Mouse (Mus musculus) megakaryocyte, embryonic 14.5 days (primary cell): ENCODE measurements at regions not wholly inside any gene's neighbourhood (a gene's known extent, or its start where the extent isn't known, plus 50 kb on each side); places are given as distances from the start of the nearest gene placed in this dataset.

Source experiments
- H3K27me3 ChIP-seq: replicated peaks from 2 replicates; pipeline ENCODE3; 2012; ENCODE audit warnings: inconsistent platforms
- H3K36me3 ChIP-seq: replicated peaks from 2 replicates; pipeline ENCODE3; 2012; ENCODE audit warnings: low read length, inconsistent platforms, mixed read lengths
- H3K4me1 ChIP-seq: 2 replicates; pipeline ENCODE4 v1.6.1; 2012; ENCODE audit warnings: inconsistent platforms
- H3K4me3 ChIP-seq: replicated peaks from 2 replicates; pipeline ENCODE3; 2012; ENCODE audit warnings: moderate library complexity, mild to moderate bottlenecking, inconsistent platforms
- H3K9me3 ChIP-seq: 2 replicates; pipeline ENCODE4 v1.6.1; 2012; ENCODE audit warnings: inconsistent platforms
- FLI1 ChIP-seq: IDR thresholded peaks from 2 replicates; pipeline ENCODE4 v1.6.1; 2012; ENCODE audit warnings: low read length, inconsistent platforms, mixed read lengths
- GATA1 ChIP-seq: IDR thresholded peaks from 3 replicates; pipeline ENCODE4 v1.6.1; 2012; ENCODE audit warnings: mixed read lengths, low read length, inconsistent platforms, borderline replicate concordance

DNA sequence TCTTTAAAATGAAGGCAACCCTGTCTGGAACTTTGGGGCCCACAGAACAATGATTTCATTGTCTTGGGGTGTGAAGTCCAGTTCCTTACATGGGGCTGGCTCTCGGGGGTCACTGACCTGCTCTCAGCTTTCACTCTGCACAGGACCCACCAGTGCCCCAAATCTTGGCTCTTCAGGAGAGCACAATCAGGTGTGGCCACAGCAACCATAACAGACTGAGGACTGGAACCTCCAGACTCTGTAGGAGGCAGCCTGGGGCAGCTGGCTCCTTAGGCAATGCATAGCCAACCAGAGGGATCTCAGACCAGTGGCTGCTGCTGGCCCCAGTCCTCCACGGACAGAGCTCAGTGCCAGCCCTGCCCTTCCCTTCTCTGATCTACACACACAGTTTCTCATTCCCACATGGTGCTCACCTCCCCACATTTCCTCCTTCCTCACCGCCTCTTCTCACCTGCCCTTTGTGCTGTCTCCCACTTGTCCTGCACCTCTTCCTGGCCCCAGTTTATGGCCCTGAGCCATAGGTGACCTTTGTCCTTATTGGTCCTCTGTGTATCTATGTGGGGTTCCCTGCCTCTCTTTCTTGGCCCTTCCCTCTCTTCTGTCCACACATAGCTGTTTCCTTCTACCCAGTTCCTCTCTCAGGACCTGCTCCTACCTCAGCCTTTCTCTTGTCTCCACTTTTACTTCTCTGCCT lies 151.9 kb upstream of the Zmiz1 start:
- TF ChIP-seq GATA1 (no peak), FLI1 (no peak)
- H3K4me3 ChIP-seq: no peak overlapping the region
- H3K36me3 ChIP-seq: no peaks in the 10 kb centered on the region
- H3K4me1 ChIP-seq: peaks cover 12% of the 10 kb centered on the region
- peaks cover 71% of the 10 kb centered on the region for H3K27me3 ChIP-seq
- H3K9me3 ChIP-seq: no peaks in the 10 kb centered on the region

DNA sequence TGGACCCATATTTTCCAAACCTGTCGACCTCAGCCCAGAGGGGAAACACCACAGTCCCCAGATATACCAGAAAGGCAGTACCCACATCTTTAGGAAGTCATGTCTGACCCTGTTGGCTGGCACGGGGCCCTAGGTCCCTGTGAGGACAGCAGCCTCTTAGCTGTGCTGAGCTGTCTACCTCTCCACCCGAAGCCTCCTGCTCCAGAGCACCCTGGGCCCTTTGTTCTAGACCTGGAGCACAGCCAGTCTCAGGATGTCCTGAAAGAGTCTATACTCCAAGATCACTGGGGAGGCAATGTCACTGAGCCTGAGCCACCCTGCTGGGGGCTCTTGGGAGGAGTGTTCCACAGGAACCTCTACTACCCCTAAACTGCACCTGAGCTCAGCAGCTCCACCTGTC lies 150.9 kb upstream of the Zmiz1 start:
- H3K36me3 ChIP-seq: no peaks in the 10 kb centered on the region
- peaks cover 12% of the 10 kb centered on the region for H3K4me1 ChIP-seq
- no peaks in the 10 kb centered on the region for H3K9me3 ChIP-seq
- no peak overlapping the region for H3K4me3 ChIP-seq
- H3K27me3 ChIP-seq: peaks cover 79% of the 10 kb centered on the region
- TF ChIP-seq FLI1: no peak
- no peak for TF ChIP-seq GATA1

DNA sequence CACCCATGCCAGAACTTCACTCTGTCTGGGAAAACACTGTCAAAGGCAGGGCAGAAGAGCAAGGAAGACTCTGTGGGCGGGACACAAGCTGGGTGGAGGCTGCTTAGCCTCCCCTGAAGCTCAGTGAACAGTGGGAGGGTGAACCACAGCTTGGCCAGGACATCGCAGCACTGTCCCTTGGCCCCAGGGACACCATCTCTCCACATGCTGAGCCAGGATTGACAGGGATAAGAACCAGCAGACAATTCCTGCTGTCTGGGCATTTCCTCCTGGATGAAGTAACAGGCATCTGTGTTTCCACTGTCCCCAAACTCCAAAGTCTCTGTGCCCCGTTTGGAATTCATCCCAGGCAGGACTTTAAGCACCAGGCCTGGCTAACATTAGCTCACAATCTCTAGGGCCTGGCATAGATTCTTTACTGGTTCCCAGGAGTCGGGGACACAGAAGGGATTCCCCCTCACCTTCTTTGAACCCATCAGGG lies 148.3 kb upstream of the Zmiz1 start:
- H3K4me3 ChIP-seq: no peak overlapping the region
- H3K36me3 ChIP-seq: no peaks in the 10 kb centered on the region
- H3K9me3 ChIP-seq: no peaks in the 10 kb centered on the region
- TF ChIP-seq FLI1 (no peak), GATA1 (no peak)
- peaks cover 83% of the 10 kb centered on the region for H3K27me3 ChIP-seq
- peaks cover 8% of the 10 kb centered on the region for H3K4me1 ChIP-seq

DNA sequence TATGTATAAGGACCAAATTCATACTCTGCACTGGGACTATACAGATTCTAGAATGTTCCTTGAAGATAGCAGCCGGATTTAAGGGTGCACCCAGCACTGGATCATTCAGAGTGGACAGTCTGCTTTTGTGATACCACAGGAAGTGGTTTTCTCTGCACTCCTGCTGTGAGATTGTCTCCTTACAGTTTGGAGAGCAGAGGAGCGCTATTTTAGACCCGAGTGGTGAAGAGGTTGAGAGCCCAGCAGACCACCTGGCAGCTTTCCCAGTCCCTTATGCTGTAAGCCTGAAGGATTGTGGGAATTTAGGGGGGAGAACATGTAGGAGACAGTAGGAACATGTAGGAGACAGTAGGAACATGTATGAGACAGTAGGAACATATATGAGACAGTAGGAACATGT lies 147.5 kb upstream of the Zmiz1 start:
- Histone ChIP-seq H3K4me3 (no peak overlapping the region), H3K4me1 (peaks cover 8% of the 10 kb centered on the region), H3K36me3 (no peaks in the 10 kb centered on the region), H3K9me3 (no peaks in the 10 kb centered on the region), H3K27me3 (peaks cover 79% of the 10 kb centered on the region)
- TF ChIP-seq FLI1: no peak
- TF ChIP-seq GATA1: no peak

DNA sequence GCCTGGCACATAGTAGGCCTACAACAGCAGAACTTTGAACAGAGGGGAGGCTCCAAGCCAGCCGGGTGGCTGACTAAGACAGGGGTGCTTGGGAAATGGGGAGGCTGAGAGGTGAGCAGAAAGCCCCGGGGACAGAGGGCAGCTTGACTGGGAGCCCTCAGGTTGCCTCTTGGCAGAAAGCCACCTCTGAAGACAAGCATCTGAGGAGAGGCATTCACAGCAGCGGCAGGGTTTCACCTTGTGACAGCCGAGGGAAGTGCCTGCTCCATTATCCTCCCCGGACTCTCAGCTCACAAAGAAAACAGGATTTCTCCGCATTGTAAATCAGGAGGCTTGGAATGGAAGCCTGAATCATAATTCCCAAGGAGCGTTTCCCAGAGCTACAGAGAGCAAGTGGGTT lies 146.8 kb upstream of the Zmiz1 start:
- peaks cover 79% of the 10 kb centered on the region for H3K27me3 ChIP-seq
- H3K4me3 ChIP-seq: no peak overlapping the region
- no peaks in the 10 kb centered on the region for H3K9me3 ChIP-seq

DNA sequence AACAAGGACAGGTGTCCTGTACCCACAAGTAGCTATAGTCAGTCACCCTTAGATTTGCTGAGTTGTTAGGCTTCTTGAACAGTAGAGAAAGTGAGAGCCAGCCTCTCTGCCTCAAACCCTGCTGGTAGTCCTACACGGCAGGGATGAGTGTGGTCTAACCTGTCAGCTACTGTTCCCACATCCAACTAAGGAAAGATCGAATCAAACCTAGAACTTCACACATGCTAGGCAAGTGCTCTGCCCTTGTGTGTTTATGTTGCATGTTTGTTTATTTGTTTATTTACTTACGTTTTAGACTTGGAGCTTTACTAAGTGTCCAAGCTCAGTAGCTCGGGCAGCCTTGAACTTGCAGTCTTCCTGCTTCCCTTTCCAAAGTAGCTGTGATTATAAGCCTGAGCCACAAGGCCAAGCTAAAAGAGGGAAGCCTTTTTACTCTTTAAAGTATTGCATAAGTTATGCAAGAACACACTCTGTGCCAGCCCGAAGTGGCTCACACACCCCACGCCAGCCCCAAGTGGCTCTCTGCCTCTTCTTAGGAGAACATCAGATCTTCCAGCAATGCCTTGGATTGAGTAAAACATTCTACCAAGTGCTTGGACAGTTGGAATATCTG lies 146.1 kb upstream of the Zmiz1 start:
- Histone ChIP-seq H3K4me3 (no peak overlapping the region), H3K36me3 (no peaks in the 10 kb centered on the region), H3K4me1 (peaks cover 8% of the 10 kb centered on the region), H3K9me3 (no peaks in the 10 kb centered on the region), H3K27me3 (peaks cover 78% of the 10 kb centered on the region)
- TF ChIP-seq GATA1: no peak
- TF ChIP-seq FLI1: no peak

More for the DNA sequence above, 146.8 kb upstream of the Zmiz1 start:
- peaks cover 8% of the 10 kb centered on the region for H3K4me1 ChIP-seq
- no peak for TF ChIP-seq GATA1
- TF ChIP-seq FLI1: no peak
- H3K36me3 ChIP-seq: no peaks in the 10 kb centered on the region

DNA sequence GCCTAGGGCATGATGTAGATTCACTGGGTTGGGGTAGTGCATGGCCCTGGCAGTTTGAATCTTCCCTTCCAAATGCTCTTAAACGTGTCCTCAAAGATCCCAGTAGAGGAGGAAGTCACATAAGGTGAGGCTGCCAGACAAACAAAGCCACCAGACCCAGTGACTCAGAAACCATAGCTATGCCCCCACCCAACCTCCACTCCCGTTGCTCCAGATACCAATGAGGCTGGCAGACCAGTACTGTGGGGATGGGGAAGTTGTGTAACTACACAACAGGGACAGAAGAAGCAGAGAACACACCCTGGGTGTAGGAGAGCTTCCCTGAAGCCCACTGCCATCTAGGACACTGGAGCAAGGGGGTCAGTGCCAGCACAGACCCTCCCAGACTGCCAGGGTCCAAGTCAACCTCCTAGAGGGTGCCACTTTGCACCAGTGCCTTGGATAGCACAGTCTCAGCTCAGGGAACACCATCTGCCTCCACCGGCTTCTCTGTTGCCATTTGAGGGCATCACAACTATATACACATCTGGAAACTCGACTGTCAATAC lies 145.2 kb upstream of the Zmiz1 start:
- Histone ChIP-seq H3K27me3 (peaks cover 78% of the 10 kb centered on the region), H3K4me1 (peaks cover 8% of the 10 kb centered on the region), H3K9me3 (no peaks in the 10 kb centered on the region), H3K36me3 (no peaks in the 10 kb centered on the region), H3K4me3 (no peak overlapping the region)
- TF ChIP-seq FLI1 (no peak), GATA1 (no peak)

DNA sequence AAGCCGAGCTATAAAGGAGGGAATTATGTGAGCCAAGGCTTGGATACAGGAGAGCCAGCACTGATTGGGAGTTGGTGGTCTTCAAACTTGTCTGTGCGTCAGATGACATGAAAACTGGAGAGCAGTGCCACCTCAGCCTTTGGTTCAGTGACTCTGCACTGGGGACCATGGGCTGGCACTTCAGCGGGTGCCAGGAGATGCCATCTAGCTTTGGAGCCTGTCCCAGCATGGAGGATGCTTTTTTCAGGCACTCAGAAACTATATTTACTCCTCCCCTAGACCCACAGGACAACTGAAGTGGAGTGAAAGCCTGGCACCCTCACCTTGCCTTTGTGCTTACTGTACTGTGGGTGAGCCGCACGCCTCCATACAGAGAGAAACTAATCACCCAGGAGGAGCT lies 142.5 kb upstream of the Zmiz1 start:
- Histone ChIP-seq H3K4me3 (no peak overlapping the region), H3K9me3 (no peaks in the 10 kb centered on the region), H3K4me1 (peaks cover 4% of the 10 kb centered on the region), H3K27me3 (peaks cover 78% of the 10 kb centered on the region), H3K36me3 (no peaks in the 10 kb centered on the region)
- TF ChIP-seq GATA1 (no peak), FLI1 (no peak)

DNA sequence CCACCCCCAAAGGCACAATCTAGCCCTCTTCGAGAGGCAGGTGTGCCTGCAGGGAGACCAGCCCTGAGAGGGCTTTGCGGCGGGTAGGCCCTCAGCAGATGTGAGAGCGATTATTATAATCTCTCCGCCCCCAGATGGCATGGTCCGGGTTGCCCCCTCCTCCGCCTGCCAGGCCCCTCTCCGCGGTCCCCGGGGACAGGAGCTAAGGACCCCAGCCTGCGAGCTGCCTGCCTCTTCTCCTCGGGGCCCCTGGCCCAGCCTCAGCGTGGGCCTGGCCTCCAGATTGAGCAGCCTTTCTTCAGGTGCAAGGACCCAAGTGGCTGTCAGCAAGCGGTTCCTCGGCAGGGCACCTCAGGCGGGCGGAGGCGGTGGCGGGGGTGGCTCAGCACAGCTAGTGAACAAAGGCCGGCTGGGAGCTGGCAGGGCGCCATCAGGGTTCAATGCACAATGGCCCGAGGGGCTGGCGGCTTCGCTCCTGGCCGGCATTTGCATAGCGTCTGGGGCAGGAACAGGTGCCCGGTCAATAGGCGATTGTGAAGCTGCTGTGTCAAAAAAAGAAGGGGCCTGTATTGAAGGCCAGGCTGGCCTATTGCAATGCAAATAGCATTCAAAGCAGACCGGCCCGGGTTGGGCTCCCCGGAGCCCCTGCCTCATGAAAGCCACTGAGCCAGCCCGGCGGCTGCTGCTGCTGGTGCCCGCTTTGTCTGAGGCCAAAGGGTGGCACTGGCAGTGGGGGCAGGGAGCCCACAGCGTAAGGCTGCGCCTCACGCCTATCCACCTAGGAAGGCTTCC lies 141.1 kb upstream of the Zmiz1 start:
- H3K4me3 ChIP-seq: no peak overlapping the region

DNA sequence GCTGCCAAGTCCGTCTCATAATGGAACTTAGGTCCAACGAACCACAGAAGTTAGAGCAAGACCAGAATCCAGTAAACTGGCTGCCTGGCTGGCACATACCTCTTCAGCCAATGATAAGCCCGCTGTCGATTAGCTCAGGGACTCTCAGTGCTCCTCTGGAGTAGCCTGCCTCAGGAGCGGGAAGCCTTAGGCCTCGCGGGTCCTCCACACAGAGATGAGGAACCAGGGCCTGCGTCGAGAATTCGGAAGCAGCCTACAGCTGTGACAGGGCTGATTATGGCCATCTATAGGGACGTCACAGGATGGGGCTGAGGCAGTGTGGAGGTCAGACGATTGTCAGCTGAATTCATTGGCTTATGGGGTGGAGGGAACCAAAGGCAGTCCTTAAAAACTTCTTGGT lies 140.1 kb upstream of the Zmiz1 start:
- TF ChIP-seq FLI1 (no peak), GATA1 (no peak)
- peaks cover 63% of the 10 kb centered on the region for H3K27me3 ChIP-seq
- peaks cover 3% of the 10 kb centered on the region; the same call in 1 of the 2 replicates for H3K4me1 ChIP-seq
- no peaks in the 10 kb centered on the region for H3K9me3 ChIP-seq
- H3K4me3 ChIP-seq: no peak overlapping the region
- H3K36me3 ChIP-seq: no peaks in the 10 kb centered on the region

More for the DNA sequence above, 141.1 kb upstream of the Zmiz1 start:
- TF ChIP-seq GATA1 (no peak), FLI1 (no peak)
- H3K36me3 ChIP-seq: no peaks in the 10 kb centered on the region
- H3K4me1 ChIP-seq: no peaks in the 10 kb centered on the region; the same call in 1 of the 2 replicates
- no peaks in the 10 kb centered on the region for H3K9me3 ChIP-seq
- H3K27me3 ChIP-seq: peaks cover 74% of the 10 kb centered on the region
